Mouse (Mus musculus) embryonic fibroblast, embryonic 13.5 days (primary cell): Measurements from ENCODE around the gene Usp11.

ENCODE experiments used
- CTCF ChIP-seq: IDR thresholded peaks from 2 replicates; pipeline ENCODE4 v1.5.1; 2011; ENCODE audit warnings: mild to moderate bottlenecking, control low read depth, low read length, moderate library complexity, borderline replicate concordance; ENCODE audit not compliant: insufficient read depth
- POLR2A ChIP-seq: IDR thresholded peaks from 2 replicates; pipeline ENCODE4 v1.6.1; 2011; ENCODE audit warnings: low read depth, mild to moderate bottlenecking, control low read depth, low read length, moderate library complexity

- TF ChIP-seq CTCF, result no peak
- TF ChIP-seq POLR2A, result no peak
These were observed 40.3 kb upstream of the Usp11 start for GRCm38 (mm10) chrX:20663444-20663790.
